Mouse (Mus musculus) intestine, embryonic 14.5 days (tissue): ENCODE measurements at regions not wholly inside any gene's neighbourhood (a gene's known extent, or its start where the extent isn't known, plus 50 kb on each side); places are given as distances from the start of the nearest gene placed in this dataset.

ENCODE experiments used
- ATAC-seq: fragments of 200-750 bp; cut with Nextera tagmentation; replicated peaks from 2 replicates; pipeline ENCODE4 v1.8.0; 2017; ENCODE audit warnings: low read depth, moderate number of reproducible peaks, moderate TSS enrichment, moderate library complexity; ENCODE audit not compliant: low FRiP score, low TSS enrichment
- DNase-seq: peaks from one replicate; pipeline ENCODE4 v3.0.0-alpha.2; 2018; ENCODE audit warnings: low spot score
- H3K27ac ChIP-seq: fragments of 300-500 bp; sonication (generic); 2 replicates; pipeline ENCODE4 v1.5.1; 2014; ENCODE audit warnings: low read depth, mild to moderate bottlenecking, control low read depth
- H3K27me3 ChIP-seq: fragments of 300-500 bp; sonication (generic); replicated peaks from 2 replicates; pipeline ENCODE4 v1.6.1; 2014; ENCODE audit warnings: low read length, control low read depth; ENCODE audit not compliant: control insufficient read depth, insufficient read depth
- H3K36me3 ChIP-seq: fragments of 300-500 bp; sonication (generic); 2 replicates; pipeline ENCODE4 v1.6.1; 2014; ENCODE audit warnings: low read length, control low read depth; ENCODE audit not compliant: control insufficient read depth, insufficient read depth
- H3K4me1 ChIP-seq: fragments of 300-500 bp; sonication (generic); replicated peaks from 2 replicates; pipeline ENCODE4 v1.6.1; 2014; ENCODE audit warnings: low read length, control low read depth, mixed read lengths; ENCODE audit not compliant: control insufficient read depth, insufficient read depth
- H3K4me2 ChIP-seq: fragments of 300-500 bp; sonication (generic); 2 replicates; pipeline ENCODE4 v1.6.1; 2014; ENCODE audit warnings: low read length
- H3K4me3 ChIP-seq: fragments of 300-500 bp; sonication (generic); 2 replicates; pipeline ENCODE4 v1.5.1; 2014; ENCODE audit warnings: low read depth, low read length, control low read depth, mixed read lengths
- H3K9ac ChIP-seq: fragments of 300-500 bp; sonication (generic); 2 replicates; pipeline ENCODE4 v1.6.1; 2014; ENCODE audit warnings: mild to moderate bottlenecking, low read length
- H3K9me3 ChIP-seq: fragments of 300-500 bp; sonication (generic); 2 replicates; pipeline ENCODE4 v1.6.1; 2016; ENCODE audit warnings: low read length, control low read depth; ENCODE audit not compliant: control insufficient read depth
- WGBS: fragments of 180-500 bp; shearing (Covaris S2); extraction: QIAGEN DNeasy Blood & Tissue Kit; methylation state at CpG from one replicate; pipeline ENCODE4 v1.1.7; 2014; 5-methylcytosine and 5-hydroxymethylcytosine counted together

GRCm38 (mm10) chr13:42589607-42590006 is 90.8 kb upstream of the Phactr1 start:
- no peaks in the 10 kb centered on the region for H3K4me1 ChIP-seq
- DNase-seq: no peak
- WGBS: 80% methylated on average over 5 of the region's 5 CpGs

GRCm38 (mm10) chr13:42590415-42590814 is 90.0 kb upstream of the Phactr1 start:
- H3K4me3 ChIP-seq: no peak overlapping the region
- H3K4me2 ChIP-seq: no peak overlapping the region
- DNase-seq (no peak), ATAC-seq (no peak)
- no peaks in the 10 kb centered on the region for H3K27me3 ChIP-seq
- no peaks in the 10 kb centered on the region for H3K9me3 ChIP-seq
- no peak overlapping the region for H3K9ac ChIP-seq
- no peaks in the 10 kb centered on the region for H3K4me1 ChIP-seq
- 91% methylated on average over 6 of the region's 6 CpGs for WGBS
- H3K27ac ChIP-seq: no peak overlapping the region
- H3K36me3 ChIP-seq: no peaks in the 10 kb centered on the region

More at GRCm38 (mm10) chr13:42589607-42590006, 90.8 kb upstream of the Phactr1 start:
- Histone ChIP-seq H3K4me3 (no peak overlapping the region), H3K9ac (no peak overlapping the region), H3K36me3 (no peaks in the 10 kb centered on the region), H3K27me3 (no peaks in the 10 kb centered on the region), H3K9me3 (no peaks in the 10 kb centered on the region), H3K27ac (no peak overlapping the region), H3K4me2 (no peak overlapping the region)
- ATAC-seq: no peak

GRCm38 (mm10) chr13:42592945-42593344 is 87.5 kb upstream of the Phactr1 start:
- H3K4me2 ChIP-seq: no peak overlapping the region
- ATAC-seq: no peak
- 62% methylated on average over 3 of the region's 3 CpGs for WGBS
- no peak overlapping the region for H3K4me3 ChIP-seq
- no peak overlapping the region for H3K27ac ChIP-seq
- H3K27me3 ChIP-seq: no peaks in the 10 kb centered on the region
- no peak for DNase-seq
- no peaks in the 10 kb centered on the region for H3K36me3 ChIP-seq
- H3K9ac ChIP-seq: no peak overlapping the region
- no peaks in the 10 kb centered on the region for H3K9me3 ChIP-seq
- H3K4me1 ChIP-seq: no peaks in the 10 kb centered on the region

GRCm38 (mm10) chr13:42593488-42594170 is 86.8 kb upstream of the Phactr1 start:
- DNase-seq: no peak
- no peak overlapping the region for H3K9ac ChIP-seq
- no peak for ATAC-seq
- no peaks in the 10 kb centered on the region for H3K9me3 ChIP-seq
- no peaks in the 10 kb centered on the region for H3K36me3 ChIP-seq
- no peaks in the 10 kb centered on the region for H3K27me3 ChIP-seq
- H3K4me2 ChIP-seq: no peak overlapping the region
- no peak overlapping the region for H3K27ac ChIP-seq
- H3K4me3 ChIP-seq: no peak overlapping the region
- H3K4me1 ChIP-seq: no peaks in the 10 kb centered on the region
- 86% methylated on average over 11 of the region's 11 CpGs for WGBS

DNA sequence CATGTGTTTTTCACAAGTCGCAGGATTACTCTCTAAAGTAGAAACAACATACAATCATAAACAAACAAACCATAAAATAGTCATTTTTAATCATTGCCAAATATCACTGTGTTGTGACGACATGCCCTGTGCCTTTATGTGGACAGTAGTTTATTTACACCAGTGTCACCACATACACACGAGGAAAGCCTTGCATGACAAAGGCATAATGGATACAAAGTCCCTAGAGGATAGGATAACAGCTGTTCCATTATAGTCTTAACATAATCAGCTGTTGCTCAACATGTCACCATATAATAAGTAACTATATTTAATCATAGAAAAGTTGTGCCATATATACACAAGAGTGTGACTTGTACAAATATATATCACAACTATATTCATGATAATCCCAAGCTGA is 85.2 kb upstream of the Phactr1 start:
- Histone ChIP-seq H3K4me3 (no peak overlapping the region), H3K27ac (no peak overlapping the region), H3K9me3 (no peaks in the 10 kb centered on the region), H3K9ac (no peak overlapping the region), H3K4me2 (no peak overlapping the region), H3K36me3 (no peaks in the 10 kb centered on the region), H3K4me1 (no peaks in the 10 kb centered on the region), H3K27me3 (no peaks in the 10 kb centered on the region)
- no peak for ATAC-seq
- no peak for DNase-seq
- 44% methylated on average over 3 of the region's 3 CpGs for WGBS

DNA sequence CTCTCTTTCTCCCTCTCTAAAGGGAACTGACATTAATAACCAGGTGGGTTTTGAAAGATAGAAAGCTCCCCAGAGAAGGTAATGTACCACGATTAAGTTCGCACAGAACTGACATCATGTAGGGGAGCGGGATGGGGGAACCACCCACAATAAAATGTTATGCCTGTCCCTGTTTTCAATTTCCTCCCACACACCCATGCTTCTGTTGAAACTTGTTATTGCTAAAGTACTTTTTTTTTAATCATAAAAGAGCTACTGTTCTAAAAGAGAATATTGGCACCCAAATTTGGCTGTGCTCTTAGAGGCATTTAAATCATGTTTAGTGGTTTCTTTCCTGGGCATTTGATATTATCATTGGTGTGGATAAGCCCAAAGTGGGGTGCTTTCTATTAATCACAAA is 82.6 kb upstream of the Phactr1 start:
- Histone ChIP-seq H3K27me3 (no peaks in the 10 kb centered on the region), H3K27ac (no peak overlapping the region), H3K9ac (no peak overlapping the region), H3K36me3 (no peaks in the 10 kb centered on the region), H3K4me2 (no peak overlapping the region), H3K9me3 (no peaks in the 10 kb centered on the region), H3K4me1 (no peaks in the 10 kb centered on the region), H3K4me3 (no peak overlapping the region)
- ATAC-seq (no peak), DNase-seq (no peak)
- 84% methylated on average over 3 of the region's 3 CpGs for WGBS

- no peaks in the 10 kb centered on the region for H3K4me1 ChIP-seq
- no peak overlapping the region for H3K27ac ChIP-seq
- no peaks in the 10 kb centered on the region for H3K27me3 ChIP-seq
- no peaks in the 10 kb centered on the region for H3K36me3 ChIP-seq
- H3K4me3 ChIP-seq: no peak overlapping the region
- no peaks in the 10 kb centered on the region for H3K9me3 ChIP-seq
- WGBS: 80% methylated on average over 4 of the region's 4 CpGs
- DNase-seq: no peak
- H3K4me2 ChIP-seq: no peak overlapping the region
- H3K9ac ChIP-seq: no peak overlapping the region
- ATAC-seq: no peak
Observed at GRCm38 (mm10) chr13:42603308-42603707, 77.1 kb upstream of the Phactr1 start.

GRCm38 (mm10) chr13:42607735-42608134 is 72.7 kb upstream of the Phactr1 start:
- Histone ChIP-seq H3K4me3 (no peak overlapping the region), H3K36me3 (no peaks in the 10 kb centered on the region), H3K27ac (no peak overlapping the region), H3K4me1 (no peaks in the 10 kb centered on the region), H3K9me3 (no peaks in the 10 kb centered on the region), H3K4me2 (no peak overlapping the region), H3K9ac (no peak overlapping the region), H3K27me3 (no peaks in the 10 kb centered on the region)
- ATAC-seq (no peak), DNase-seq (no peak)
- 43% methylated on average over 10 of the region's 10 CpGs for WGBS

GRCm38 (mm10) chr13:42608963-42609362 is 71.5 kb upstream of the Phactr1 start:
- no peak overlapping the region for H3K9ac ChIP-seq
- H3K4me3 ChIP-seq: no peak overlapping the region
- H3K36me3 ChIP-seq: no peaks in the 10 kb centered on the region
- ATAC-seq: no peak
- H3K27ac ChIP-seq: no peak overlapping the region
- no peak for DNase-seq
- H3K4me2 ChIP-seq: no peak overlapping the region
- H3K9me3 ChIP-seq: no peaks in the 10 kb centered on the region
- H3K27me3 ChIP-seq: no peaks in the 10 kb centered on the region
- H3K4me1 ChIP-seq: no peaks in the 10 kb centered on the region
- WGBS: 40% methylated on average over 4 of the region's 4 CpGs
